Mouse (Mus musculus) kidney, adult 2 months (tissue): Measurements from ENCODE around the gene Maml3. TPM values are rescaled to one million over a fixed set of nuclear protein-coding genes. Genes with fewer than 3 reads are reported as not detected.
A peak's percentile ranks its signal among the peaks of the same experiment; 100 is the strongest.

Experiments used
- DNase-seq: peaks from one replicate; pipeline ENCODE4 v3.0.0; 2021
- H3K27ac ChIP-seq: fragments of 200-500 bp; 2 replicates; pipeline ENCODE4 v1.5.1; 2012; ENCODE audit warnings: low read depth, low read length, control low read depth, inconsistent platforms; ENCODE audit not compliant: insufficient read depth
- H3K27me3 ChIP-seq: fragments of 200-500 bp; replicated peaks from 2 replicates; pipeline ENCODE4 v1.6.1; 2012; ENCODE audit warnings: mild to moderate bottlenecking, moderate library complexity, low read length, inconsistent platforms; ENCODE audit not compliant: control insufficient read depth, insufficient read depth
- H3K36me3 ChIP-seq: fragments of 200-500 bp; 2 replicates; pipeline ENCODE4 v1.6.1; 2012; ENCODE audit warnings: mild to moderate bottlenecking, moderate library complexity, low read length, inconsistent platforms; ENCODE audit not compliant: control insufficient read depth, insufficient read depth
- H3K4me1 ChIP-seq: fragments of 200-500 bp; 2 replicates; pipeline ENCODE4 v1.6.1; 2011; ENCODE audit warnings: low read length; ENCODE audit not compliant: control insufficient read depth, insufficient read depth
- H3K4me3 ChIP-seq: fragments of 200-500 bp; 2 replicates; pipeline ENCODE4 v1.5.1; 2011; ENCODE audit warnings: mild to moderate bottlenecking, low read depth, low read length, control low read depth; ENCODE audit not compliant: insufficient read depth
- CTCF ChIP-seq: fragments of 200-500 bp; conservative IDR thresholded peaks from 2 replicates; pipeline ENCODE4 v1.5.1; 2011; ENCODE audit warnings: low read depth, mild to moderate bottlenecking, control low read depth, low read length, moderate library complexity, mixed read lengths; ENCODE audit not compliant: insufficient read depth, insufficient read length
- POLR2A ChIP-seq: fragments of 200-500 bp; IDR thresholded peaks from one replicate; pipeline ENCODE4 v1.6.1; 2011; ENCODE audit warnings: low read depth, low read length, control low read depth
- whole genome bisulfite sequencing: fragments of 180-500 bp; shearing (Covaris S2); methylation state at CpG from one replicate; pipeline ENCODE4 v1.1.7; 2018; 5-methylcytosine and 5-hydroxymethylcytosine counted together
- polyA plus RNA-seq: library from polyadenylated mRNA; depleted of rRNA; stranded (reverse); fragments of >200 nt; gene quantifications from 2 replicates; pipeline ENCODE4 v1.2.3, GENCODE M21; 2012

Maml3 gene
- polyA plus RNA-seq, 1 experiment, result 3.6 TPM

GRCm38 (mm10) chr3:52061472-52062388, 43.1 kb downstream of the Maml3 start:
- WGBS, result 72% methylated on average over 8 of the region's 8 CpGs
- Histone ChIP-seq H3K27ac (no peak overlapping the region), H3K4me1 (0 out of 2 replicates have a peak, but pooled peaks cover 5% of the 10 kb centered on the region), H3K27me3 (no peaks in the 10 kb centered on the region), H3K36me3 (no peaks in the 10 kb centered on the region), H3K4me3 (no peak overlapping the region)
- DNase-seq, result no peak
- TF ChIP-seq POLR2A (no peak), CTCF (no peak)

- H3K4me3 ChIP-seq, result no peak overlapping the region
- H3K36me3 ChIP-seq, result no peaks in the 10 kb centered on the region
- TF ChIP-seq POLR2A (no peak), CTCF (no peak)
- WGBS, result 96% methylated on average over 7 of the region's 7 CpGs
- H3K4me1 ChIP-seq, result no peaks in the 10 kb centered on the region
- no peaks in the 10 kb centered on the region for H3K27me3 ChIP-seq
- H3K27ac ChIP-seq, result no peak overlapping the region
- no peak for DNase-seq
Measured at GRCm38 (mm10) chr3:52060886-52061285, 44.0 kb downstream of the Maml3 start.

- 80% methylated on average over 2 of the region's 2 CpGs for WGBS
Measured at GRCm38 (mm10) chr3:52051801-52052200, 53.1 kb downstream of the Maml3 start.

GRCm38 (mm10) chr3:52048082-52048481, 56.8 kb downstream of the Maml3 start:
- 76% methylated on average over 14 of the region's 14 CpGs for WGBS
- TF ChIP-seq POLR2A, result no peak
- TF ChIP-seq CTCF, result no peak

More at GRCm38 (mm10) chr3:52051801-52052200, 53.1 kb downstream of the Maml3 start:
- Histone ChIP-seq H3K36me3 (no peaks in the 10 kb centered on the region), H3K4me3 (no peak overlapping the region), H3K27me3 (no peaks in the 10 kb centered on the region), H3K27ac (no peak overlapping the region), H3K4me1 (no peaks in the 10 kb centered on the region)
- DNase-seq, result no peak
- no peak for TF ChIP-seq CTCF
- no peak for TF ChIP-seq POLR2A

GRCm38 (mm10) chr3:52047537-52047936, 57.3 kb downstream of the Maml3 start:
- no peak overlapping the region for H3K4me3 ChIP-seq
- 82% methylated on average over 8 of the region's 8 CpGs for WGBS
- peak overlapping the region; percentile 42 for H3K27ac ChIP-seq

More at GRCm38 (mm10) chr3:52048082-52048481, 56.8 kb downstream of the Maml3 start:
- no peaks in the 10 kb centered on the region for H3K27me3 ChIP-seq
- no peak overlapping the region for H3K4me3 ChIP-seq
- H3K4me1 ChIP-seq, result peaks cover 7% of the 10 kb centered on the region; the same call in 1 of the 2 replicates
- no peaks in the 10 kb centered on the region for H3K36me3 ChIP-seq
- H3K27ac ChIP-seq, result no peak overlapping the region
- DNase-seq, result no peak

GRCm38 (mm10) chr3:52046895-52047372, 57.9 kb downstream of the Maml3 start:
- H3K4me1 ChIP-seq, result peaks cover 7% of the 10 kb centered on the region; the same call in 1 of the 2 replicates
- peak; percentile 98 for DNase-seq
- no peaks in the 10 kb centered on the region for H3K36me3 ChIP-seq
- no peaks in the 10 kb centered on the region for H3K27me3 ChIP-seq
- WGBS, result 2% methylated on average over 13 of the region's 13 CpGs
- H3K4me3 ChIP-seq, result peak overlapping the region; percentile 46
- H3K27ac ChIP-seq, result peak overlapping the region; percentile 70
- TF ChIP-seq CTCF (0 out of 2 replicates have a peak, but pooled peaks have one; percentile 5), POLR2A (peak; percentile 58)

More at GRCm38 (mm10) chr3:52047537-52047936, 57.3 kb downstream of the Maml3 start:
- H3K36me3 ChIP-seq, result no peaks in the 10 kb centered on the region
- H3K27me3 ChIP-seq, result no peaks in the 10 kb centered on the region
- DNase-seq, result no peak
- H3K4me1 ChIP-seq, result peaks cover 7% of the 10 kb centered on the region; the same call in 1 of the 2 replicates
- no peak for TF ChIP-seq CTCF

GRCm38 (mm10) chr3:52046027-52046700, 58.7 kb downstream of the Maml3 start:
- TF ChIP-seq POLR2A, result peak; percentile 58
- no peak for TF ChIP-seq CTCF
- H3K27ac ChIP-seq, result peak overlapping the region; percentile 70
- H3K36me3 ChIP-seq, result no peaks in the 10 kb centered on the region
- no peaks in the 10 kb centered on the region for H3K27me3 ChIP-seq
- DNase-seq, result peak; percentile 93
- peaks cover 7% of the 10 kb centered on the region; the same call in 1 of the 2 replicates for H3K4me1 ChIP-seq
- WGBS, result 2% methylated on average over 20 of the region's 20 CpGs
- peak overlapping the region; percentile 46 for H3K4me3 ChIP-seq
